Mouse (Mus musculus): ENCODE measurements at regions not wholly inside any gene's neighbourhood (a gene's known extent, or its start where the extent isn't known, plus 50 kb on each side); places are given as distances from the start of the nearest gene placed in this dataset.

DNA sequence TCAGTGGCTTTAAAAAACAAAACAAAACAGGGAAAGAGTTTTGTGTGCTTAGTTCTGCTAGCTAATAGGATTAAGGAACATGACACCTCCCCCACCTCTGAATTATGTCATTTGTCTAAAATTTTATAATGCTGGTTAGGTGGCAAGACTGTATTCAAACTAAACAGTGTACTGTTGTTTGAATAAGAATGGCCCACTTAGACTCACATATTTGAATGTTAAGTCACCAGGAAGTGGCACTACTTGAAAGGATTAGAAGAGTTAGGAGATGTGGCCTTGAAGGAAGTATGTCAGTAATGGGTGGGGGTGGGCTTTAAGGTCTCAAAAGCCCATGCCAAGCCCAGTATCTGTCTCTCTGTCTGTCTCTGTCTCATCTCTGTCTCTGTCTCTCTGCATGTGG lies 326.0 kb upstream of the C9orf72 start:
- Histone ChIP-seq H3K36me3 (ENCODE audit: control insufficient read depth, insufficient read depth, low read length, poor library complexity, severe bottlenecking) (no peaks in the 10 kb centered on the region), H3K9ac (ENCODE audit: insufficient read depth, low read depth, low read length, poor library complexity, severe bottlenecking) (no peak overlapping the region), H3K9me3 (ENCODE audit: control insufficient read depth, insufficient read depth, low read depth, low read length) (no peaks in the 10 kb centered on the region), H3K4me3 (ENCODE audit: insufficient read depth in 1 of 2, low read depth in 1 of 2, low read length in 2 of 2, poor library complexity in 1 of 2, severe bottlenecking in 1 of 2) (no peak overlapping the region), H3K27ac (ENCODE audit: insufficient read depth, low read depth, low read length, poor library complexity, severe bottlenecking) (no peak overlapping the region), H3K4me1 (ENCODE audit: control insufficient read depth in 2 of 2, insufficient read depth in 2 of 2, low read length in 2 of 2, poor library complexity in 1 of 2) (no peaks in the 10 kb centered on the region)
- TF ChIP-seq ZC3H11A (IDR thresholded peaks at IDR 0.05; ENCODE audit: borderline replicate concordance, low read depth, low read length) (no peak), ZNF384 (IDR thresholded peaks at IDR 0.05; ENCODE audit: low read depth, low read length) (no peak), HCFC1 (IDR thresholded peaks at IDR 0.05; ENCODE audit: borderline replicate concordance, insufficient read depth, low read length) (no peak), MAFK (IDR thresholded peaks at IDR 0.05; ENCODE audit: insufficient read depth, low read depth, low read length) (no peak), CHD2 (IDR thresholded peaks at IDR 0.05; ENCODE audit: low read depth, low read length) (no peak)
- no peak for DNase-seq (ENCODE audit: low read depth, low spot score)
- in situ Hi-C loops (cut with MboI; ENCODE audit: low sequenced_read_pairs in 2 of 2, unreplicated experiment in 2 of 2): no loop called here

DNA sequence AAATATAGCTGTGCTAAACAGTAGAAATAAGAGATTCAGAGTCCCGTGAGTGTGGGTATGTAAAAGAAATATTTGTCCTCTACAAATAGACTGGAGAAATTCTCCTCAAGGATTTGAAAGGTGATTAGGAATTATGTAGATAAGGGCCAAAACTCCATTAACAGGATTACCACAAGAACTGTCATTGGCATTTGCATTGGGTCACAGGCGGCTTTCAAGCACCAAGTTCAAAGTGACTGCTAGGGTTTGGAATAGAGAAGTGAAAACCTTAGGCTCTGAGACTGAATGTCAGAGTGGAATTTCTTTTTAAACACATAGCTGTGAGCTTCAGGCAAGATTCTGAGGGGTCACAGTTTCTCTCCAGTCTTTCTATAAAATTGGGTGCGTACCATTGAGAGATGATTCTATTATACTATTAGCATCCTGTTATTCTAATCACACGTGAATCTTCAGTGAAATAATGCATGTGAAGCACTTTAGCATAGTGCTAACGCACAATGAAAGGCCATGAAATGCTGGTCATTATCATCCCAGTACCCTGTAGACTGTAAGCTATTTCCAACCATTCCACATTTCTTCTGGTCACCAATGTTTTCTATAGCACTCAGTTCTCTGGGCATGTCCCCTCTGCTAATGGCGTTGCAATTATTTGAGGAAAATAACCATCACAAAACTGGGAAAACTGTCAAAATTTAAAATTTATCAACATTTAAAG lies 308.7 kb upstream of the C9orf72 start:
- Histone ChIP-seq H3K27ac (ENCODE audit: insufficient read depth, low read depth, low read length, poor library complexity, severe bottlenecking) (no peak overlapping the region), H3K36me3 (ENCODE audit: control insufficient read depth, insufficient read depth, low read length, poor library complexity, severe bottlenecking) (no peaks in the 10 kb centered on the region), H3K4me1 (ENCODE audit: control insufficient read depth in 2 of 2, insufficient read depth in 2 of 2, low read length in 2 of 2, poor library complexity in 1 of 2) (no peaks in the 10 kb centered on the region), H3K9me3 (ENCODE audit: control insufficient read depth, insufficient read depth, low read depth, low read length) (no peaks in the 10 kb centered on the region), H3K4me3 (ENCODE audit: insufficient read depth in 1 of 2, low read depth in 1 of 2, low read length in 2 of 2, poor library complexity in 1 of 2, severe bottlenecking in 1 of 2) (no peak overlapping the region), H3K9ac (ENCODE audit: insufficient read depth, low read depth, low read length, poor library complexity, severe bottlenecking) (no peak overlapping the region)
- no peak for DNase-seq (ENCODE audit: low read depth, low spot score)
- TF ChIP-seq ZNF384 (IDR thresholded peaks at IDR 0.05; ENCODE audit: low read depth, low read length) (no peak), ZC3H11A (IDR thresholded peaks at IDR 0.05; ENCODE audit: borderline replicate concordance, low read depth, low read length) (no peak), CHD2 (IDR thresholded peaks at IDR 0.05; ENCODE audit: low read depth, low read length) (no peak), HCFC1 (IDR thresholded peaks at IDR 0.05; ENCODE audit: borderline replicate concordance, insufficient read depth, low read length) (no peak), MAFK (IDR thresholded peaks at IDR 0.05; ENCODE audit: insufficient read depth, low read depth, low read length) (no peak)
- in situ Hi-C loops (cut with MboI; ENCODE audit: low sequenced_read_pairs in 2 of 2, unreplicated experiment in 2 of 2): no loop called here

GRCm38 (mm10) chr4:35534154-35534553 lies 308.2 kb upstream of the C9orf72 start:
- H3K9ac ChIP-seq (ENCODE audit: insufficient read depth, low read depth, low read length, poor library complexity, severe bottlenecking): no peak overlapping the region
- H3K36me3 ChIP-seq (ENCODE audit: control insufficient read depth, insufficient read depth, low read length, poor library complexity, severe bottlenecking): no peaks in the 10 kb centered on the region
- in situ Hi-C loops (cut with MboI; ENCODE audit: low sequenced_read_pairs in 2 of 2, unreplicated experiment in 2 of 2): no loop called here
- TF ChIP-seq ZNF384 (IDR thresholded peaks at IDR 0.05; ENCODE audit: low read depth, low read length) (no peak), CHD2 (IDR thresholded peaks at IDR 0.05; ENCODE audit: low read depth, low read length) (no peak), HCFC1 (IDR thresholded peaks at IDR 0.05; ENCODE audit: borderline replicate concordance, insufficient read depth, low read length) (no peak), ZC3H11A (IDR thresholded peaks at IDR 0.05; ENCODE audit: borderline replicate concordance, low read depth, low read length) (no peak), MAFK (IDR thresholded peaks at IDR 0.05; ENCODE audit: insufficient read depth, low read depth, low read length) (no peak)
- no peak for DNase-seq (ENCODE audit: low read depth, low spot score)
- no peaks in the 10 kb centered on the region for H3K9me3 ChIP-seq (ENCODE audit: control insufficient read depth, insufficient read depth, low read depth, low read length)
- no peak overlapping the region for H3K27ac ChIP-seq (ENCODE audit: insufficient read depth, low read depth, low read length, poor library complexity, severe bottlenecking)
- H3K4me3 ChIP-seq (ENCODE audit: insufficient read depth in 1 of 2, low read depth in 1 of 2, low read length in 2 of 2, poor library complexity in 1 of 2, severe bottlenecking in 1 of 2): no peak overlapping the region
- no peaks in the 10 kb centered on the region for H3K4me1 ChIP-seq (ENCODE audit: control insufficient read depth in 2 of 2, insufficient read depth in 2 of 2, low read length in 2 of 2, poor library complexity in 1 of 2)
